Mouse (Mus musculus): ENCODE results near the gene Ttc7b.

Gene Ttc7b

GRCm38 (mm10) chr12:100520794-100521186 lies at the start of gene Ttc7b:
TSS of gene Ttc7b (minus strand) at chr12:100520826.
- peak; percentile 35 for DNase-seq (ENCODE audit: low spot score)

- DNase-seq (ENCODE audit: low spot score): no peak
Measured at GRCm38 (mm10) chr12:100568831-100569230, 48.2 kb upstream of the Ttc7b start.

- DNase-seq (ENCODE audit: low spot score): no peak
Measured at GRCm38 (mm10) chr12:100568105-100568504, 47.5 kb upstream of the Ttc7b start.

GRCm38 (mm10) chr12:100567627-100568026 lies 47.0 kb upstream of the Ttc7b start:
- DNase-seq (ENCODE audit: low spot score): no peak

- DNase-seq (ENCODE audit: low spot score): no peak
Measured at GRCm38 (mm10) chr12:100553675-100554074, 33.0 kb upstream of the Ttc7b start.

- DNase-seq (ENCODE audit: low spot score): no peak
Measured at GRCm38 (mm10) chr12:100551972-100552371, 31.3 kb upstream of the Ttc7b start.

GRCm38 (mm10) chr12:100544194-100544567 lies 23.6 kb upstream of the Ttc7b start:
- DNase-seq (ENCODE audit: low spot score): no peak

GRCm38 (mm10) chr12:100543437-100544193 lies 23.0 kb upstream of the Ttc7b start:
- DNase-seq (ENCODE audit: low spot score): no peak

GRCm38 (mm10) chr12:100542494-100542893 lies 21.9 kb upstream of the Ttc7b start:
- no peak for DNase-seq (ENCODE audit: low spot score)

- DNase-seq (ENCODE audit: low spot score): no peak
Measured at GRCm38 (mm10) chr12:100542076-100542475, 21.4 kb upstream of the Ttc7b start.

GRCm38 (mm10) chr12:100539158-100539714 lies 18.6 kb upstream of the Ttc7b start:
- no peak for DNase-seq (ENCODE audit: low spot score)

GRCm38 (mm10) chr12:100538445-100539157 lies 18.0 kb upstream of the Ttc7b start:
- peak; percentile 33 for DNase-seq (ENCODE audit: low spot score)

- no peak for DNase-seq (ENCODE audit: low spot score)
Measured at GRCm38 (mm10) chr12:100537091-100537490, 16.5 kb upstream of the Ttc7b start.

GRCm38 (mm10) chr12:100535028-100535427 lies 14.4 kb upstream of the Ttc7b start:
- no peak for DNase-seq (ENCODE audit: low spot score)

- DNase-seq (ENCODE audit: low spot score): no peak
Measured at GRCm38 (mm10) chr12:100534028-100534427, 13.4 kb upstream of the Ttc7b start.

GRCm38 (mm10) chr12:100533209-100533608 lies 12.6 kb upstream of the Ttc7b start:
- no peak for DNase-seq (ENCODE audit: low spot score)

GRCm38 (mm10) chr12:100531740-100532139 lies 11.1 kb upstream of the Ttc7b start:
- DNase-seq (ENCODE audit: low spot score): no peak

GRCm38 (mm10) chr12:100530871-100531270 lies 10.2 kb upstream of the Ttc7b start:
- DNase-seq (ENCODE audit: low spot score): no peak

- DNase-seq (ENCODE audit: low spot score): no peak
Measured at GRCm38 (mm10) chr12:100529651-100530050, 9.0 kb upstream of the Ttc7b start.

- DNase-seq (ENCODE audit: low spot score): peak; percentile 82
Measured at GRCm38 (mm10) chr12:100529172-100529571, 8.5 kb upstream of the Ttc7b start.

GRCm38 (mm10) chr12:100528246-100528645 lies 7.6 kb upstream of the Ttc7b start:
- peak; percentile 50 for DNase-seq (ENCODE audit: low spot score)

- no peak for DNase-seq (ENCODE audit: low spot score)
Measured at GRCm38 (mm10) chr12:100527753-100528152, 7.1 kb upstream of the Ttc7b start.

- DNase-seq (ENCODE audit: low spot score): no peak
Measured at GRCm38 (mm10) chr12:100527241-100527640, 6.6 kb upstream of the Ttc7b start.

Data from adipocyte (in vitro differentiated cells).